Mouse (Mus musculus) small intestine, adult 2 months (tissue): ENCODE results near the gene Per3. TPM values are rescaled to one million over a fixed set of nuclear protein-coding genes. Genes with fewer than 3 reads are reported as not detected.

Experiments used
- H3K27ac ChIP-seq: fragments of 200-500 bp; 2 replicates; pipeline ENCODE4 v1.5.1; 2012; ENCODE audit warnings: low read depth, low read length, control low read depth, inconsistent platforms; ENCODE audit not compliant: insufficient read depth
- H3K27me3 ChIP-seq: fragments of 200-500 bp; 2 replicates; pipeline ENCODE4 v1.6.1; 2012; ENCODE audit warnings: mild to moderate bottlenecking, moderate library complexity, low read length, inconsistent platforms; ENCODE audit not compliant: control insufficient read depth, insufficient read depth
- H3K36me3 ChIP-seq: fragments of 200-500 bp; 2 replicates; pipeline ENCODE4 v1.6.1; 2012; ENCODE audit warnings: mild to moderate bottlenecking, low read length, control low read depth, inconsistent platforms; ENCODE audit not compliant: control insufficient read depth, insufficient read depth
- H3K4me1 ChIP-seq: fragments of 200-500 bp; 2 replicates; pipeline ENCODE4 v1.6.1; 2012; ENCODE audit warnings: low read length, inconsistent platforms, mixed read lengths; ENCODE audit not compliant: control insufficient read depth, insufficient read depth, insufficient read length
- H3K4me3 ChIP-seq: fragments of 200-500 bp; 2 replicates; pipeline ENCODE4 v1.5.1; 2012; ENCODE audit warnings: low read depth, mild to moderate bottlenecking, control low read depth, inconsistent platforms, low read length, moderate library complexity
- CTCF ChIP-seq: fragments of 200-500 bp; IDR thresholded peaks from 2 replicates; pipeline ENCODE4 v1.5.1; 2012; ENCODE audit warnings: low read depth, mild to moderate bottlenecking, control low read depth, inconsistent platforms, low read length, moderate library complexity, mixed read lengths; ENCODE audit not compliant: insufficient replicate concordance, insufficient read length; ENCODE audit errors: extremely low read depth
- POLR2A ChIP-seq: fragments of 200-500 bp; IDR thresholded peaks from 2 replicates; pipeline ENCODE4 v1.6.1; 2012; ENCODE audit warnings: low read depth, mild to moderate bottlenecking, control low read depth, inconsistent platforms, low read length, moderate library complexity
- WGBS: fragments of 180-500 bp; shearing (Covaris S2); methylation state at CpG from one replicate; pipeline ENCODE4 v1.1.7; 2018; 5-methylcytosine and 5-hydroxymethylcytosine counted together
- polyA plus RNA-seq: library from polyadenylated mRNA; depleted of rRNA; stranded (reverse); fragments of >200 nt; gene quantifications from 2 replicates; pipeline ENCODE4 v1.2.3, GENCODE M21; 2012; rRNA removed

The Per3 gene
- polyA plus RNA-seq, 1 experiment: 2.4 TPM

DNA sequence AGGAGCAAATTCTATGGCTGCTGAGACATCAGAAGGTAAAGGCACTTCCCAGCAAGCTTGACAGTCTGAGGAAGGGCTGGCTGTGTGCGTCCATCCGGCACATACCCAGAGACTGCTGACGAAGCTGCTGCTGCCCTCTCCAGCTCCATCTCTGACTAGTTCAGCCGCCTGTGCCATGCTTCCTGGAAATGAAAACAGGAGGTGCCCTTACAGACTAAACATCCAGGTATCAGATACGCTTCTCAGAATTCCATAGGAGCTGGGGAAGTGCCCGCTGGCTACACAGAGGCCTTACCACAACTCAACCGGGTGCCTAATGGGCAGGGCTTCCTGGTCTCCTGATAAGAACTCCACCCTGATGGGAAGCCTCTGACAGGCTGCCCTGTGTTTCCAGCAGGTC lies 85.9 kb downstream of the Per3 start:
- Histone ChIP-seq H3K27ac (no peak overlapping the region), H3K36me3 (no peaks in the 10 kb centered on the region), H3K27me3 (no peaks in the 10 kb centered on the region), H3K4me3 (no peak overlapping the region), H3K4me1 (no peaks in the 10 kb centered on the region)
- TF ChIP-seq CTCF (no peak), POLR2A (no peak)
- 62% methylated on average over 7 of the region's 7 CpGs for WGBS

DNA sequence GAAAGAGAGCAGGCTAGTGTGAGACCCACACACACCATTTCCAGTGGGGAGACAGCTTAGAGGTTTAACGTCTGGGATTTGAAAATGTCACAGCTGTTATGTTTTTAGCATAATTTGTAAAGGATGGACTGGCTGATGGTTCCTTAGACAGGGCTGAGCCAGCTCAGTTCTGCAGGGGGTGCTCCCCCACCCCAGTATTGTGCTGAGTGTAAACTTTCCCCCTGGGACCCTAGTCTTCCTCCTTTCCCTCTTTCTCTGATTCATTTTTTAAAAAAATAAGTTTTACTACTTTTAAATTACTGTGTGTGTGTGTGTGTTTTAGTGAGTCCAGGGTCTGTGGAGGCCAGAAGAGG lies 87.4 kb downstream of the Per3 start:
- Histone ChIP-seq H3K4me1 (no peaks in the 10 kb centered on the region), H3K27ac (no peak overlapping the region), H3K36me3 (no peaks in the 10 kb centered on the region), H3K4me3 (no peak overlapping the region), H3K27me3 (no peaks in the 10 kb centered on the region)
- TF ChIP-seq CTCF (no peak), POLR2A (no peak)
- WGBS: 49% methylated on average over 1 of the region's 1 CpGs

DNA sequence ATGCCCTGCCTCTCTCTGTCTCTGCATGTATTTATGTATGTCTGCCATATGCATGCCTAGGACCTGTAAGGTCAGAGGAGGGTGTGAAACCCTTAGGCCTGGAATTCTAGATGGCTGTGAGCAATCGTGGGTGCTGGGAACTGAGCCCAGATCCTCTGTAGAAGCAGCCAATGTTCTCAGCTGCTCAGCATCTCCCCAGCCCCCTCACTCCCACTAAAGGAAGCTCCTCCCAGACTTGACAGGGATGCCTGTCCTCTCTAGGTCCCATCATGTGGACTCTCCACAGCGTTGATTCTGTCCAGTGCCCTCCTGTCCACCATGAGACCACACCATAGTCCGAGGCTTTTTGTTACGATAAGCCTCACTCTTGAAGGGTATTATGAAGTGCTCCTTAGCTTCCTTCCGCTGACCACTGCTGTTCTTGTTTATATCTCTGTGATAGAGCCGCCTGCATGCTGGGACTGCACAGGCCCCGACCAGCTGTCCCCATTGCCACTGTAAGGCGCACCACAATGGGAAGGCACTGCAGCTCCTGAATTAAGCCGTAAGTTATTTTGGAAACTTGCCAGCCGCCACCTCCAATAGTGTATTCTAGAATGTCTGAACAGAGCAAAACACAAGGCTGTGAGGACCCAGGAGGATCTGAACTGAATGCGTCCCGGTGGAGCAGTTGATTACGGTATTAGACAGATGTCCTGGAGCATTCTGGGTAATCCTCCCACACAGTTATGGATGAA lies 87.9 kb downstream of the Per3 start:
- TF ChIP-seq POLR2A: no peak
- TF ChIP-seq CTCF: no peak
- Histone ChIP-seq H3K27ac (no peak overlapping the region), H3K27me3 (no peaks in the 10 kb centered on the region), H3K4me3 (no peak overlapping the region), H3K4me1 (no peaks in the 10 kb centered on the region), H3K36me3 (no peaks in the 10 kb centered on the region)
- 67% methylated on average over 13 of the region's 13 CpGs for WGBS

Other genes starting within 250 kb of the Per3 start
- gene Errfi1, start 190.7 kb downstream of the Per3 start, polyA plus RNA-seq: 6.6 and 26.7 TPM in 2 replicates
- 41.1 and 70.5 TPM in 2 replicates for gene Park7, start 130.2 kb downstream of the Per3 start, polyA plus RNA-seq
- gene Tnfrsf9, start 130.1 kb downstream of the Per3 start, polyA plus RNA-seq: 0.72 and 1.3 TPM in 2 replicates
- gene Uts2, start 47.6 kb downstream of the Per3 start, polyA plus RNA-seq: not detected in 2 replicates
- gene Vamp3, start 13.3 kb upstream of the Per3 start, polyA plus RNA-seq: 16.6 and 34.5 TPM in 2 replicates
- not detected in 2 replicates for gene Gm13090, start 44.9 kb upstream of the Per3 start, polyA plus RNA-seq